Mouse (Mus musculus) gastrocnemius, adult 18-20 months (tissue): Measurements from ENCODE around the gene Odf3. TPM values are rescaled to one million over a fixed set of nuclear protein-coding genes. Genes with fewer than 3 reads are reported as not detected.
A peak's percentile ranks its signal among the peaks of the same experiment; 100 is the strongest.
"Not testable (repeated sequence)": the region's sequence is repeated elsewhere in the genome, so short reads cannot be mapped to it uniquely, and the experiment has no call there.

Experiments used
- DNase-seq: peaks from one replicate; pipeline ENCODE4 v3.0.0; 2021; ENCODE audit warnings: low spot score
- total RNA-seq, 2 experiments: library from RNA; stranded (reverse); gene quantifications; 2 replicates each; pipeline ENCODE4 v1.2.3; 2021

Gene Odf3
- total RNA-seq, 2 experiments from 2014 or later = not detected

GRCm38 (mm10) chr7:140880865-140881515 lies 33.4 kb downstream of the Odf3 start:
- no peak for DNase-seq

GRCm38 (mm10) chr7:140881696-140882468 lies 34.3 kb downstream of the Odf3 start, which contains the start of the genes Psmd13 and Sirt3:
TSS of gene Psmd13 (plus strand) at chr7:140881968.
TSS of gene Sirt3 (minus strand) at chr7:140882309.
- peak; percentile 93 for DNase-seq

- no peak for DNase-seq
These were observed 34.8 kb downstream of the Odf3 start for GRCm38 (mm10) chr7:140882469-140882803.

GRCm38 (mm10) chr7:140890636-140891035 lies 43.0 kb downstream of the Odf3 start:
- DNase-seq = not testable (repeated sequence)

- no peak for DNase-seq
These were observed 46.4 kb downstream of the Odf3 start for GRCm38 (mm10) chr7:140894031-140894430.

GRCm38 (mm10) chr7:140894611-140895010 lies 47.0 kb downstream of the Odf3 start:
- no peak for DNase-seq

GRCm38 (mm10) chr7:140897863-140898262 lies 50.3 kb downstream of the Odf3 start:
- peak; percentile 7 for DNase-seq

GRCm38 (mm10) chr7:140899121-140899520 lies 51.5 kb downstream of the Odf3 start:
- peak; percentile 15 for DNase-seq

- DNase-seq = peak; percentile 80
These were observed 52.6 kb downstream of the Odf3 start, which contains the start of gene Cox8b for GRCm38 (mm10) chr7:140900220-140900619. TSS of gene Cox8b (minus strand) at chr7:140900446.

Other genes starting within 250 kb of the Odf3 start
- not detected for gene Olfr46, start 246.5 kb upstream of the Odf3 start, total RNA-seq
- not detected for gene Olfr61, start 218.8 kb upstream of the Odf3 start, total RNA-seq
- gene Olfr53, start 201.4 kb upstream of the Odf3 start, total RNA-seq = not detected
- gene Olfr539, start 187.9 kb upstream of the Odf3 start, total RNA-seq = not detected
- not detected for gene Olfr45, start 165.9 kb upstream of the Odf3 start, total RNA-seq
- gene Olfr541, start 150.5 kb upstream of the Odf3 start, total RNA-seq = not detected
- 10 to 100 TPM; 12.1 to 13.7 TPM for gene Cyp2e1, start 84.1 kb upstream of the Odf3 start, total RNA-seq
- not detected for gene Syce1, start 60.0 kb upstream of the Odf3 start, total RNA-seq
- not detected for gene Zfp941, start 25.6 kb upstream of the Odf3 start, total RNA-seq
- not detected for gene Urah, start 12.8 kb upstream of the Odf3 start, total RNA-seq
- gene Scgb1c1, start 2.3 kb upstream of the Odf3 start, total RNA-seq = not detected
- not detected for gene Gm45785, start 8.5 kb downstream of the Odf3 start, total RNA-seq
- 10 to 100 TPM; 11.9 to 13.7 TPM for gene Ric8a, start 9.2 kb downstream of the Odf3 start, total RNA-seq
- 1 to 10 TPM; 5.0 to 6.1 TPM for gene Bet1l, start 9.8 kb downstream of the Odf3 start, total RNA-seq
- 10 to 100 TPM; 83.0 to 87.8 TPM for gene Psmd13, start 34.2 kb downstream of the Odf3 start, total RNA-seq
- gene Sirt3, start 34.5 kb downstream of the Odf3 start, total RNA-seq = 10 to 100 TPM; 22.5 to 25.5 TPM
- 1,000 to 10,000 TPM; 2,037 to 2,233 TPM for gene Cox8b, start 52.6 kb downstream of the Odf3 start, total RNA-seq
- not detected for gene Nlrp6, start 73.1 kb downstream of the Odf3 start, total RNA-seq
- gene Pgghg, start 93.6 kb downstream of the Odf3 start, total RNA-seq = 1 to 10 TPM; 2.2 to 3.4 TPM
- gene Ifitm5, start 102.5 kb downstream of the Odf3 start, total RNA-seq = not detected
- gene Gm45717, start 108.1 kb downstream of the Odf3 start, total RNA-seq = not detected
- gene Ifitm2, start 108.2 kb downstream of the Odf3 start, total RNA-seq = 10 to 100 TPM; 44.8 to 64.4 TPM
- 1 to 10 TPM in 1 of 2 experiments, under 1 TPM in 1; 0.97 to 1.3 TPM for gene Ifitm1, start 119.4 kb downstream of the Odf3 start, total RNA-seq
- gene Ifitm3, start 163.0 kb downstream of the Odf3 start, total RNA-seq = 10 to 100 TPM; 32.8 to 49.0 TPM
- gene Ifitm6, start 170.1 kb downstream of the Odf3 start, total RNA-seq = not detected
- gene Gm17387, start 181.3 kb downstream of the Odf3 start, total RNA-seq = not detected
- not detected for gene B4galnt4, start 213.3 kb downstream of the Odf3 start, total RNA-seq
- gene Pkp3, start 230.4 kb downstream of the Odf3 start, total RNA-seq = not detected